Mouse (Mus musculus): ENCODE results near the gene Rbmx2. TPM values are rescaled to one million over a fixed set of nuclear protein-coding genes. Genes with fewer than 3 reads are reported as not detected.

The Rbmx2 gene
- polyA plus RNA-seq (2015; fragmentation: Nextera tagmentation; extraction: Ambion mirVana), result 13.4 and 15.1 TPM in 2 replicates

DNA sequence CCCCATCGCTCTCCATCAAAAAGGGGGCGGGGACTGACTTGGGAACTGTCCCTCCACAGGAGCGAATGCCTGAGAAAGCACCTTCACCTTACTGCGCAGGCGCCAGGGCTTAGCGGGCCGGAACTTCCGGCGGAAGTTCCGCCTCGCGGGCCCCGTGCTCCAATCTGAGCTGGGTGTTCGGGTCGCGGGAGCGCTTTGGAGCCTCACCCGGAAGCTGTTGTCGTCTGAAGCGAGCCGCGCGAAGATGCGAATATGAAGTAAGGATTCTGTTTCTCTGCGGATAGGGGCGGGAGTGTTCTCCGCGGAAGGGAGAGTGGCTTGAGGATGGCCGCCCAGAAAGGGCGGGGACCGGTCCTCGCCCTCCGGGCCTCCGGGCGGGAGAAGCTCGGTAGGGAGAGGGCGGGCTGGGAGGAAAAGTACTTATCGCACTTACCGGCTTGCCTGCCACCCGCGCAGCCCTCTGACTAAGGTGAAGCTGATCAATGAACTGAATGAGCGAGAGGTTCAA is at the start of gene Rbmx2:
Rbmx2 (plus strand) TSS at position 141 of the 508 bp plus-strand sequence.
- peak within 1 kb of the TSS; percentile 31; the same call in 1 of the 2 replicates for H3K9ac ChIP-seq (ENCODE audit: low read depth, low read length)
- no peak for TF ChIP-seq CTCF (IDR thresholded peaks at IDR 0.05; ENCODE audit: low read depth)
- H3K9me3 ChIP-seq (ENCODE audit: control insufficient read depth), result no peaks in the 10 kb centered on the region
- H3K27ac ChIP-seq (ENCODE audit: low read depth, low read length), result no peak within 1 kb of the TSS
- H3K36me3 ChIP-seq (ENCODE audit: control insufficient read depth, insufficient read depth), result no peaks in the 10 kb centered on the region
- no peaks in the 10 kb centered on the region for H3K4me1 ChIP-seq (replicated peaks; ENCODE audit: control insufficient read depth, insufficient read depth, low read length)
- no peaks in the 10 kb centered on the region for H3K27me3 ChIP-seq (replicated peaks; ENCODE audit: control insufficient read depth, insufficient read depth, low read length)
- ATAC-seq, result peak; percentile 96
- 19% methylated on average over 42 of the region's 42 CpGs for WGBS
- peak within 1 kb of the TSS; percentile 56 for H3K4me3 ChIP-seq (ENCODE audit: low read depth, low read length)
- H3K4me2 ChIP-seq (replicated peaks; ENCODE audit: low read depth), result peak within 1 kb of the TSS; percentile 61

GRCm38 (mm10) chrX:48666807-48667206 is 28.0 kb upstream of the Rbmx2 start:
- H3K36me3 ChIP-seq (ENCODE audit: control insufficient read depth, insufficient read depth), result no peaks in the 10 kb centered on the region
- TF ChIP-seq CTCF (IDR thresholded peaks at IDR 0.05; ENCODE audit: low read depth), result no peak
- no peak overlapping the region for H3K4me3 ChIP-seq (ENCODE audit: low read depth, low read length)
- WGBS, result 40% methylated on average over 6 of the region's 6 CpGs
- H3K9me3 ChIP-seq (ENCODE audit: control insufficient read depth), result no peaks in the 10 kb centered on the region
- no peak overlapping the region for H3K4me2 ChIP-seq (replicated peaks; ENCODE audit: low read depth)
- H3K27ac ChIP-seq (ENCODE audit: low read depth, low read length), result no peak overlapping the region
- H3K9ac ChIP-seq (ENCODE audit: low read depth, low read length), result no peak overlapping the region
- ATAC-seq, result no peak
- H3K27me3 ChIP-seq (replicated peaks; ENCODE audit: control insufficient read depth, insufficient read depth, low read length), result no peaks in the 10 kb centered on the region
- no peaks in the 10 kb centered on the region for H3K4me1 ChIP-seq (replicated peaks; ENCODE audit: control insufficient read depth, insufficient read depth, low read length)

DNA sequence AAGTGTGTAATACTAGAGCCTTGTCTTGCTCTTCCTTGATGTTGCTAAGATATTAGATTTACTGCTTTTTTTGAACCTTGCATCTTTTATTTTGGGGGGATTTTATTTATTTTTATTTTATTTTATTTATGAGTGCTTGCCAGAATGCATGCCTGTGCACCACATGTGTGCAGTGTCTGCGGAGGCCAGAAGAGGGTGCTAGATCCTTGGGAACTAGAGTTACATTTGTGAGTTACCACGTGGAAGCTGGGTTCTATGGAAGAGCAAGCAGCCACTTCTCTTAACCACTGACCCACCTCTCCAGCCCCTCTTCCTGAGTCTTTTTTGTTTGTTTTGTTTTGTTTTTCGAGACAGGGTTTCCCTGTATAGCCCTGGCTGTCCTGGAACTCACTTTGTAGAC is 25.2 kb upstream of the Rbmx2 start:
- 67% methylated on average over 3 of the region's 3 CpGs for WGBS
- TF ChIP-seq CTCF (IDR thresholded peaks at IDR 0.05; ENCODE audit: low read depth), result peak; percentile 20; the same call in 1 of the 2 replicates
- Histone ChIP-seq H3K36me3 (ENCODE audit: control insufficient read depth, insufficient read depth) (no peaks in the 10 kb centered on the region), H3K27ac (ENCODE audit: low read depth, low read length) (no peak overlapping the region), H3K27me3 (replicated peaks; ENCODE audit: control insufficient read depth, insufficient read depth, low read length) (no peaks in the 10 kb centered on the region), H3K9ac (ENCODE audit: low read depth, low read length) (no peak overlapping the region), H3K4me1 (replicated peaks; ENCODE audit: control insufficient read depth, insufficient read depth, low read length) (no peaks in the 10 kb centered on the region), H3K4me3 (ENCODE audit: low read depth, low read length) (no peak overlapping the region), H3K9me3 (ENCODE audit: control insufficient read depth) (no peaks in the 10 kb centered on the region), H3K4me2 (replicated peaks; ENCODE audit: low read depth) (no peak overlapping the region)
- no peak for ATAC-seq

- no peak overlapping the region for H3K4me2 ChIP-seq (replicated peaks; ENCODE audit: low read depth)
- no peak for ATAC-seq
- H3K4me3 ChIP-seq (ENCODE audit: low read depth, low read length), result no peak overlapping the region
- WGBS, result 59% methylated on average over 3 of the region's 3 CpGs
- TF ChIP-seq CTCF (IDR thresholded peaks at IDR 0.05; ENCODE audit: low read depth), result no peak
- H3K4me1 ChIP-seq (replicated peaks; ENCODE audit: control insufficient read depth, insufficient read depth, low read length), result no peaks in the 10 kb centered on the region
- no peaks in the 10 kb centered on the region for H3K27me3 ChIP-seq (replicated peaks; ENCODE audit: control insufficient read depth, insufficient read depth, low read length)
- H3K9me3 ChIP-seq (ENCODE audit: control insufficient read depth), result no peaks in the 10 kb centered on the region
- H3K36me3 ChIP-seq (ENCODE audit: control insufficient read depth, insufficient read depth), result no peaks in the 10 kb centered on the region
- no peak overlapping the region for H3K27ac ChIP-seq (ENCODE audit: low read depth, low read length)
- no peak overlapping the region for H3K9ac ChIP-seq (ENCODE audit: low read depth, low read length)
Measured at GRCm38 (mm10) chrX:48671714-48672113, 23.1 kb upstream of the Rbmx2 start.

DNA sequence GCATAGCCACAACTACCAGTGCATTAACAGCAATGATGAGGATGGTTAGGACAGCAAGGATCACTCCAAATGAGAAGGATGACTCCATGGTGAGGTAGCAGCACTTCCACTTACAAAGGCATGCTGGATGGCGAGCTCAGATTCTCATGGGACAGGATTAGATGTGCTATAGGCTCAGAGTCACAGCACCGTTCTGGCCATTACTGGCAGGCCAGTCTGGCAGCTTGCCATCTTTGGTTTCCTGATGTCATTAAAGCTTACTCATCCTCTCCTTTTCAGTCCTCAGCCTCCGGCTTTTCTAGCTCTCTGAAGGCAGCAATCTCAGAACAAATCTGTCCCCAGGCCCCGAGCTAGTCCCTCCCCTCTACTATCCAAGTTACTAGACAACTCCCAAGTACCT is 20.6 kb upstream of the Rbmx2 start, which contains the start of gene Gpr119:
Gpr119 (minus strand) TSS at position 308 of the 400 bp plus-strand sequence.
- Histone ChIP-seq H3K4me3 (ENCODE audit: low read depth, low read length) (no peak within 1 kb of the TSS), H3K27ac (ENCODE audit: low read depth, low read length) (no peak within 1 kb of the TSS), H3K4me1 (replicated peaks; ENCODE audit: control insufficient read depth, insufficient read depth, low read length) (no peaks in the 10 kb centered on the region), H3K9me3 (ENCODE audit: control insufficient read depth) (no peaks in the 10 kb centered on the region), H3K4me2 (replicated peaks; ENCODE audit: low read depth) (no peak within 1 kb of the TSS), H3K9ac (ENCODE audit: low read depth, low read length) (no peak within 1 kb of the TSS), H3K36me3 (ENCODE audit: control insufficient read depth, insufficient read depth) (no peaks in the 10 kb centered on the region), H3K27me3 (replicated peaks; ENCODE audit: control insufficient read depth, insufficient read depth, low read length) (no peaks in the 10 kb centered on the region)
- WGBS, result 52% methylated on average over 4 of the region's 4 CpGs
- no peak for TF ChIP-seq CTCF (IDR thresholded peaks at IDR 0.05; ENCODE audit: low read depth)
- no peak for ATAC-seq

- ATAC-seq, result no peak
- no peak overlapping the region for H3K4me2 ChIP-seq (replicated peaks; ENCODE audit: low read depth)
- no peak overlapping the region for H3K27ac ChIP-seq (ENCODE audit: low read depth, low read length)
- no peaks in the 10 kb centered on the region for H3K27me3 ChIP-seq (replicated peaks; ENCODE audit: control insufficient read depth, insufficient read depth, low read length)
- no peaks in the 10 kb centered on the region for H3K9me3 ChIP-seq (ENCODE audit: control insufficient read depth)
- peak; percentile 71 for TF ChIP-seq CTCF (IDR thresholded peaks at IDR 0.05; ENCODE audit: low read depth)
- H3K9ac ChIP-seq (ENCODE audit: low read depth, low read length), result no peak overlapping the region
- 16% methylated on average over 3 of the region's 3 CpGs for WGBS
- H3K4me1 ChIP-seq (replicated peaks; ENCODE audit: control insufficient read depth, insufficient read depth, low read length), result no peaks in the 10 kb centered on the region
- no peak overlapping the region for H3K4me3 ChIP-seq (ENCODE audit: low read depth, low read length)
- no peaks in the 10 kb centered on the region for H3K36me3 ChIP-seq (ENCODE audit: control insufficient read depth, insufficient read depth)
Measured at GRCm38 (mm10) chrX:48683451-48683850, 11.4 kb upstream of the Rbmx2 start.
